Mouse (Mus musculus) lung, postnatal 0 days (tissue): Measurements from ENCODE around the gene Ncstn. TPM values are rescaled to one million over a fixed set of nuclear protein-coding genes. Genes with fewer than 3 reads are reported as not detected.
A peak's percentile ranks its signal among the peaks of the same experiment; 100 is the strongest.

Source experiments
- ATAC-seq: fragments of 200-750 bp; cut with Nextera tagmentation; 2 replicates; pipeline ENCODE4 v1.8.0; 2017; ENCODE audit warnings: moderate library complexity
- DNase-seq: peaks from one replicate; pipeline ENCODE4 v3.0.0-alpha.2; 2016; ENCODE audit warnings: low spot score
- H3K27ac ChIP-seq: fragments of 300-500 bp; sonication (generic); 2 replicates; pipeline ENCODE4 v1.5.1; 2014; ENCODE audit warnings: antibody characterized with exemption, mild to moderate bottlenecking, low read length, mixed read lengths
- H3K27me3 ChIP-seq: fragments of 300-500 bp; sonication (generic); replicated peaks from 2 replicates; pipeline ENCODE4 v1.6.1; 2014; ENCODE audit warnings: low read length, mixed read lengths; ENCODE audit not compliant: insufficient read depth
- H3K36me3 ChIP-seq: fragments of 300-500 bp; sonication (generic); 2 replicates; pipeline ENCODE4 v1.6.1; 2014; ENCODE audit warnings: low read length, mixed read lengths; ENCODE audit not compliant: insufficient read depth
- H3K4me1 ChIP-seq: fragments of 300-500 bp; sonication (generic); 2 replicates; pipeline ENCODE4 v1.6.1; 2014; ENCODE audit warnings: antibody characterized with exemption, low read depth, low read length, mixed read lengths; ENCODE audit not compliant: insufficient read depth
- H3K4me2 ChIP-seq: fragments of 300-500 bp; sonication (generic); replicated peaks from 2 replicates; pipeline ENCODE4 v1.6.1; 2014; ENCODE audit warnings: low read depth, mild to moderate bottlenecking, low read length, moderate library complexity, mixed read lengths
- H3K4me3 ChIP-seq: fragments of 300-500 bp; sonication (generic); 2 replicates; pipeline ENCODE4 v1.5.1; 2014; ENCODE audit warnings: low read depth, low read length
- H3K9ac ChIP-seq: fragments of 300-500 bp; sonication (generic); replicated peaks from 2 replicates; pipeline ENCODE4 v1.6.1; 2014; ENCODE audit warnings: low read depth, mild to moderate bottlenecking
- H3K9me3 ChIP-seq: fragments of 300-500 bp; sonication (generic); 2 replicates; pipeline ENCODE4 v1.6.1; 2016; ENCODE audit warnings: low read length, mixed read lengths
- CTCF ChIP-seq: IDR thresholded peaks from 2 replicates; pipeline ENCODE4 v1.5.1; 2016; ENCODE audit warnings: antibody characterized with exemption, mild to moderate bottlenecking
- EP300 ChIP-seq: IDR thresholded peaks from 2 replicates; pipeline ENCODE4 v1.6.1; 2016; ENCODE audit warnings: antibody characterized with exemption, mild to moderate bottlenecking, control low read depth
- WGBS: fragments of 180-500 bp; shearing (Covaris S2); extraction: QIAGEN DNeasy Blood & Tissue Kit; methylation state at CpG from one replicate; pipeline ENCODE4 v1.1.7; 2014; 5-methylcytosine and 5-hydroxymethylcytosine counted together
- polyA plus RNA-seq: library from polyadenylated mRNA; unstranded; fragments of >200 nt; fragmentation: Nextera tagmentation; extraction: Ambion mirVana; gene quantifications from 2 replicates; pipeline ENCODE4 v1.2.1, GENCODE M21; 2015

The Ncstn gene
- polyA plus RNA-seq, 1 experiment from 2014 or later, result 108 TPM

- WGBS, result 85% methylated on average over 10 of the region's 10 CpGs
- no peak for ATAC-seq
- no peaks in the 10 kb centered on the region for H3K9me3 ChIP-seq
These were observed 25.3 kb upstream of the Ncstn start for GRCm38 (mm10) chr1:172107777-172108477.

GRCm38 (mm10) chr1:172105101-172105500 is 22.5 kb upstream of the Ncstn start:
- no peak for ATAC-seq
- Histone ChIP-seq H3K9ac (no peak overlapping the region), H3K27ac (no peak overlapping the region), H3K4me1 (no peaks in the 10 kb centered on the region), H3K4me3 (no peak overlapping the region), H3K27me3 (no peaks in the 10 kb centered on the region), H3K36me3 (peaks cover 77% of the 10 kb centered on the region), H3K4me2 (no peak overlapping the region), H3K9me3 (no peaks in the 10 kb centered on the region)
- TF ChIP-seq EP300 (no peak), CTCF (no peak)
- no peak for DNase-seq
- WGBS, result 86% methylated on average over 11 of the region's 11 CpGs

More at GRCm38 (mm10) chr1:172107777-172108477, 25.3 kb upstream of the Ncstn start:
- Histone ChIP-seq H3K4me1 (no peaks in the 10 kb centered on the region), H3K36me3 (peaks cover 74% of the 10 kb centered on the region), H3K4me3 (no peak overlapping the region), H3K9ac (no peak overlapping the region), H3K27ac (no peak overlapping the region), H3K4me2 (no peak overlapping the region), H3K27me3 (no peaks in the 10 kb centered on the region)
- no peak for DNase-seq
- no peak for TF ChIP-seq CTCF
- no peak for TF ChIP-seq EP300

GRCm38 (mm10) chr1:172103619-172104018 is 21.0 kb upstream of the Ncstn start:
- peaks cover 77% of the 10 kb centered on the region for H3K36me3 ChIP-seq
- WGBS, result 63% methylated on average over 4 of the region's 4 CpGs
- no peak for DNase-seq

GRCm38 (mm10) chr1:172099325-172100033 is 16.9 kb upstream of the Ncstn start:
- Histone ChIP-seq H3K36me3 (peaks cover 69% of the 10 kb centered on the region), H3K9me3 (no peaks in the 10 kb centered on the region), H3K4me1 (no peaks in the 10 kb centered on the region), H3K4me2 (no peak overlapping the region), H3K27me3 (no peaks in the 10 kb centered on the region), H3K4me3 (no peak overlapping the region), H3K27ac (no peak overlapping the region), H3K9ac (no peak overlapping the region)
- TF ChIP-seq CTCF (no peak), EP300 (no peak)
- WGBS, result 85% methylated on average over 6 of the region's 6 CpGs
- DNase-seq (no peak), ATAC-seq (no peak)

More at GRCm38 (mm10) chr1:172103619-172104018, 21.0 kb upstream of the Ncstn start:
- H3K27ac ChIP-seq, result no peak overlapping the region
- 0 out of 2 replicates have a peak, but pooled peaks have one; percentile 21 for ATAC-seq
- H3K9ac ChIP-seq, result no peak overlapping the region
- TF ChIP-seq CTCF (no peak), EP300 (peak; percentile 54; the same call in 1 of the 2 replicates)
- H3K4me1 ChIP-seq, result no peaks in the 10 kb centered on the region
- H3K4me3 ChIP-seq, result no peak overlapping the region
- H3K4me2 ChIP-seq, result no peak overlapping the region
- no peaks in the 10 kb centered on the region for H3K27me3 ChIP-seq
- no peaks in the 10 kb centered on the region for H3K9me3 ChIP-seq

GRCm38 (mm10) chr1:172095202-172095601 is 12.6 kb upstream of the Ncstn start:
- H3K36me3 ChIP-seq, result peaks cover 59% of the 10 kb centered on the region; the same call in 1 of the 2 replicates
- no peak overlapping the region for H3K4me3 ChIP-seq
- H3K27ac ChIP-seq, result no peak overlapping the region
- ATAC-seq, result peak; percentile 6; the same call in 1 of the 2 replicates
- H3K9me3 ChIP-seq, result no peaks in the 10 kb centered on the region
- H3K27me3 ChIP-seq, result no peaks in the 10 kb centered on the region
- no peak for TF ChIP-seq EP300
- no peak for TF ChIP-seq CTCF
- 46% methylated on average over 6 of the region's 6 CpGs for WGBS
- no peak overlapping the region for H3K4me2 ChIP-seq
- DNase-seq, result peak; percentile 7
- H3K9ac ChIP-seq, result no peak overlapping the region
- no peaks in the 10 kb centered on the region for H3K4me1 ChIP-seq

- no peaks in the 10 kb centered on the region for H3K27me3 ChIP-seq
- H3K36me3 ChIP-seq, result peaks cover 57% of the 10 kb centered on the region; the same call in 1 of the 2 replicates
- DNase-seq (no peak), ATAC-seq (no peak)
- no peaks in the 10 kb centered on the region for H3K9me3 ChIP-seq
- no peak overlapping the region for H3K4me3 ChIP-seq
- H3K4me1 ChIP-seq, result no peaks in the 10 kb centered on the region
- H3K4me2 ChIP-seq, result no peak overlapping the region
- no peak for TF ChIP-seq CTCF
- TF ChIP-seq EP300, result no peak
- no peak overlapping the region for H3K27ac ChIP-seq
- no peak overlapping the region for H3K9ac ChIP-seq
These were observed 11.7 kb upstream of the Ncstn start for GRCm38 (mm10) chr1:172094295-172094694.
